Mouse (Mus musculus) kidney, embryonic 16.5 days (tissue): ENCODE data around the gene Micu1. TPM values are rescaled to one million over a fixed set of nuclear protein-coding genes. Genes with fewer than 3 reads are reported as not detected.

Experiments used
- ATAC-seq: fragments of 200-750 bp; cut with Nextera tagmentation; 2 replicates; pipeline ENCODE4 v1.8.0; 2017; ENCODE audit warnings: moderate TSS enrichment; ENCODE audit not compliant: low FRiP score, low TSS enrichment
- H3K27ac ChIP-seq: fragments of 300-500 bp; sonication (generic); 2 replicates; pipeline ENCODE4 v1.5.1; 2014; ENCODE audit warnings: low read length
- H3K27me3 ChIP-seq: fragments of 300-500 bp; sonication (generic); 2 replicates; pipeline ENCODE4 v1.6.1; 2014; ENCODE audit warnings: low read length, control low read depth, mixed read lengths; ENCODE audit not compliant: insufficient read depth
- H3K36me3 ChIP-seq: fragments of 300-500 bp; sonication (generic); 2 replicates; pipeline ENCODE4 v1.6.1; 2014; ENCODE audit warnings: low read length, control low read depth, mixed read lengths; ENCODE audit not compliant: insufficient read depth
- H3K4me1 ChIP-seq: fragments of 300-500 bp; sonication (generic); 2 replicates; pipeline ENCODE4 v1.6.1; 2014; ENCODE audit warnings: low read length, control low read depth, mixed read lengths; ENCODE audit not compliant: insufficient read depth
- H3K4me2 ChIP-seq: fragments of 300-500 bp; sonication (generic); replicated peaks from 2 replicates; pipeline ENCODE4 v1.6.1; 2014; ENCODE audit warnings: low read depth, low read length
- H3K4me3 ChIP-seq: fragments of 300-500 bp; sonication (generic); 2 replicates; pipeline ENCODE4 v1.5.1; 2014; ENCODE audit warnings: mild to moderate bottlenecking, low read length
- H3K9ac ChIP-seq: fragments of 300-500 bp; sonication (generic); replicated peaks from 2 replicates; pipeline ENCODE4 v1.6.1; 2014; ENCODE audit warnings: low read length
- H3K9me3 ChIP-seq: fragments of 300-500 bp; sonication (generic); 2 replicates; pipeline ENCODE4 v1.6.1; 2016; ENCODE audit warnings: low read length, control low read depth
- WGBS: fragments of 180-500 bp; shearing (Covaris S2); extraction: QIAGEN DNeasy Blood & Tissue Kit; methylation state at CpG from one replicate; pipeline ENCODE4 v1.1.7; 2014; 5-methylcytosine and 5-hydroxymethylcytosine counted together
- polyA plus RNA-seq: library from polyadenylated mRNA; unstranded; fragments of >200 nt; fragmentation: Nextera tagmentation; extraction: Ambion mirVana; gene quantifications from 2 replicates; pipeline ENCODE4 v1.2.1, GENCODE M21; 2015

Micu1 gene
- polyA plus RNA-seq, 1 experiment from 2014 or later, result 86.2 TPM

GRCm38 (mm10) chr10:59829886-59830285 is 127.6 kb downstream of the Micu1 start:
- no peak overlapping the region for H3K9ac ChIP-seq
- H3K4me2 ChIP-seq, result no peak overlapping the region
- H3K4me1 ChIP-seq, result no peaks in the 10 kb centered on the region
- H3K9me3 ChIP-seq, result no peaks in the 10 kb centered on the region
- H3K27ac ChIP-seq, result no peak overlapping the region
- WGBS, result 97% methylated on average over 6 of the region's 6 CpGs
- no peaks in the 10 kb centered on the region for H3K27me3 ChIP-seq
- H3K4me3 ChIP-seq, result no peak overlapping the region
- H3K36me3 ChIP-seq, result peaks cover 43% of the 10 kb centered on the region
- ATAC-seq, result no peak

- Histone ChIP-seq H3K27ac (0 out of 2 replicates have a peak overlapping the region, but pooled peaks have one; percentile 3), H3K4me3 (no peak overlapping the region), H3K36me3 (peaks cover 42% of the 10 kb centered on the region), H3K4me1 (0 out of 2 replicates have a peak, but pooled peaks cover 6% of the 10 kb centered on the region), H3K9ac (no peak overlapping the region), H3K27me3 (no peaks in the 10 kb centered on the region), H3K9me3 (no peaks in the 10 kb centered on the region), H3K4me2 (no peak overlapping the region)
- 75% methylated on average over 7 of the region's 7 CpGs for WGBS
- ATAC-seq, result no peak
Observed at GRCm38 (mm10) chr10:59831950-59832349, 129.7 kb downstream of the Micu1 start.

- 0 out of 2 replicates have a peak, but pooled peaks cover 17% of the 10 kb centered on the region for H3K4me1 ChIP-seq
- peak overlapping the region; percentile 63 for H3K27ac ChIP-seq
- H3K9me3 ChIP-seq, result no peaks in the 10 kb centered on the region
- no peak overlapping the region for H3K4me2 ChIP-seq
- no peak overlapping the region for H3K4me3 ChIP-seq
- peak; percentile 80 for ATAC-seq
- H3K36me3 ChIP-seq, result peaks cover 11% of the 10 kb centered on the region
- no peak overlapping the region for H3K9ac ChIP-seq
- H3K27me3 ChIP-seq, result no peaks in the 10 kb centered on the region
- 42% methylated on average over 14 of the region's 14 CpGs for WGBS
Observed at GRCm38 (mm10) chr10:59835301-59836155, 133.3 kb downstream of the Micu1 start.

GRCm38 (mm10) chr10:59837490-59837889 is 135.2 kb downstream of the Micu1 start:
- Histone ChIP-seq H3K27ac (no peak overlapping the region), H3K4me1 (0 out of 2 replicates have a peak, but pooled peaks cover 17% of the 10 kb centered on the region), H3K4me2 (no peak overlapping the region), H3K27me3 (no peaks in the 10 kb centered on the region), H3K4me3 (no peak overlapping the region), H3K9me3 (no peaks in the 10 kb centered on the region), H3K36me3 (peaks cover 11% of the 10 kb centered on the region; the same call in 1 of the 2 replicates), H3K9ac (no peak overlapping the region)
- no peak for ATAC-seq
- 86% methylated on average over 5 of the region's 5 CpGs for WGBS

- H3K4me2 ChIP-seq, result no peak overlapping the region
- peaks cover 29% of the 10 kb centered on the region for H3K4me1 ChIP-seq
- no peak overlapping the region for H3K27ac ChIP-seq
- peaks cover 5% of the 10 kb centered on the region; the same call in 1 of the 2 replicates for H3K36me3 ChIP-seq
- 91% methylated on average over 8 of the region's 8 CpGs for WGBS
- H3K27me3 ChIP-seq, result no peaks in the 10 kb centered on the region
- ATAC-seq, result no peak
- no peaks in the 10 kb centered on the region for H3K9me3 ChIP-seq
- no peak overlapping the region for H3K4me3 ChIP-seq
- H3K9ac ChIP-seq, result no peak overlapping the region
Observed at GRCm38 (mm10) chr10:59841434-59841833, 139.2 kb downstream of the Micu1 start.

- no peaks in the 10 kb centered on the region for H3K27me3 ChIP-seq
- no peak overlapping the region for H3K4me3 ChIP-seq
- H3K27ac ChIP-seq, result no peak overlapping the region
- no peak for ATAC-seq
- H3K9ac ChIP-seq, result no peak overlapping the region
- peaks cover 24% of the 10 kb centered on the region for H3K4me1 ChIP-seq
- H3K4me2 ChIP-seq, result no peak overlapping the region
- H3K9me3 ChIP-seq, result no peaks in the 10 kb centered on the region
- H3K36me3 ChIP-seq, result peaks cover 5% of the 10 kb centered on the region; the same call in 1 of the 2 replicates
- WGBS, result 23% methylated on average over 5 of the region's 5 CpGs
Observed at GRCm38 (mm10) chr10:59843125-59843524, 140.8 kb downstream of the Micu1 start.

- Histone ChIP-seq H3K9ac (no peak overlapping the region), H3K27me3 (no peaks in the 10 kb centered on the region), H3K4me2 (no peak overlapping the region), H3K4me3 (no peak overlapping the region), H3K27ac (no peak overlapping the region), H3K36me3 (peaks cover 5% of the 10 kb centered on the region; the same call in 1 of the 2 replicates), H3K4me1 (peaks cover 23% of the 10 kb centered on the region), H3K9me3 (no peaks in the 10 kb centered on the region)
- 33% methylated on average over 9 of the region's 9 CpGs for WGBS
- ATAC-seq, result no peak
Observed at GRCm38 (mm10) chr10:59844686-59845085, 142.4 kb downstream of the Micu1 start.

GRCm38 (mm10) chr10:59846416-59846815 is 144.1 kb downstream of the Micu1 start:
- WGBS, result 77% methylated on average over 6 of the region's 6 CpGs

GRCm38 (mm10) chr10:59848079-59848877 is 146.0 kb downstream of the Micu1 start:
- H3K4me2 ChIP-seq, result no peak overlapping the region
- WGBS, result 80% methylated on average over 11 of the region's 11 CpGs
- no peak overlapping the region for H3K27ac ChIP-seq
- H3K4me1 ChIP-seq, result peaks cover 20% of the 10 kb centered on the region
- no peak overlapping the region for H3K4me3 ChIP-seq
- H3K36me3 ChIP-seq, result no peaks in the 10 kb centered on the region
- H3K9me3 ChIP-seq, result no peaks in the 10 kb centered on the region
- ATAC-seq, result peak; percentile 29; the same call in 1 of the 2 replicates
- no peak overlapping the region for H3K9ac ChIP-seq
- no peaks in the 10 kb centered on the region for H3K27me3 ChIP-seq

More at GRCm38 (mm10) chr10:59846416-59846815, 144.1 kb downstream of the Micu1 start:
- H3K36me3 ChIP-seq, result peaks cover 4% of the 10 kb centered on the region; the same call in 1 of the 2 replicates
- H3K9ac ChIP-seq, result no peak overlapping the region
- H3K27ac ChIP-seq, result no peak overlapping the region
- H3K4me2 ChIP-seq, result no peak overlapping the region
- no peak for ATAC-seq
- H3K27me3 ChIP-seq, result no peaks in the 10 kb centered on the region
- no peaks in the 10 kb centered on the region for H3K9me3 ChIP-seq
- peaks cover 23% of the 10 kb centered on the region for H3K4me1 ChIP-seq
- H3K4me3 ChIP-seq, result no peak overlapping the region
